In genomic region chr1:62392863-62393262, GRCm38 (mm10) we compare ENCODE assay signal across 25 mouse cellular contexts.
DNase-seq lines count a peak whose midpoint lies in the region; ATAC-seq lines count a peak whose summit lies in the region.
"Had no signal": no experiment of that assay in that cellular context is flagged by ENCODE, and none has a peak within 500 bp of the region (broad histone marks: within the 10 kb centered on the region; RNA-seq: fewer than 3 reads in every experiment).

No protein-coding gene starts in this region.

- no peak overlapping the region for H3K9ac ChIP-seq in embryonic facial prominence, embryonic 15.5 days
- no peak overlapping the region for H3K9ac ChIP-seq in kidney, embryonic 16.5 days (replicated peaks; ENCODE audit: low read length)
- H3K9ac ChIP-seq: forebrain, embryonic 12.5 days; heart, embryonic 15.5 days; hindbrain, embryonic 15.5 days; limb, embryonic 15.5 days; liver, embryonic 14.5 days; lung, embryonic 14.5 days had no signal

- no peak overlapping the region for H3K4me3 ChIP-seq in embryonic facial prominence, embryonic 15.5 days (replicated peaks)
- H3K4me3 ChIP-seq in kidney, embryonic 16.5 days (ENCODE audit: low read length): no peak overlapping the region
- H3K4me3 ChIP-seq: forebrain, embryonic 12.5 days; heart, embryonic 15.5 days; hindbrain, embryonic 15.5 days; layer of hippocampus, adult 2 months; limb, embryonic 15.5 days had no signal

- H3K4me1 ChIP-seq in embryonic facial prominence, embryonic 15.5 days: peaks cover 12% of the 10 kb centered on the region
- no peaks in the 10 kb centered on the region for H3K4me1 ChIP-seq in kidney, embryonic 16.5 days (ENCODE audit: insufficient read depth, low read length)
- H3K4me1 ChIP-seq: heart, embryonic 15.5 days; hindbrain, embryonic 15.5 days had no signal

- peak; percentile 28 for DNase-seq in R1 (ENCODE audit: low read depth, low spot score)
- DNase-seq in layer of hippocampus, postnatal 14 days (ENCODE audit: low spot score in 2 of 2): no peak
- no peak for DNase-seq in right cerebral cortex, adult 18-20 months
- DNase-seq: adrenal gland, adult 8-10 months; cerebellum, adult 11-12 months; cerebellum, postnatal 10 days; gastrocnemius, postnatal 36 days; heart, postnatal 36 days; kidney, adult 2 months; kidney, postnatal 25 days; lung, embryonic 14.5 days; lung, postnatal 36 days; thymus, adult 2 months had no signal

- H3K27ac ChIP-seq in embryonic facial prominence, embryonic 15.5 days (replicated peaks): 0 out of 2 replicates have a peak overlapping the region, but pooled peaks have one; percentile 8
- H3K27ac ChIP-seq in kidney, embryonic 16.5 days (ENCODE audit: low read length): no peak overlapping the region
- H3K27ac ChIP-seq: forebrain, embryonic 12.5 days; heart, embryonic 15.5 days; hindbrain, embryonic 15.5 days; layer of hippocampus, adult 2 months; limb, embryonic 15.5 days; liver, embryonic 14.5 days; stomach, postnatal 0 days had no signal

- no peaks in the 10 kb centered on the region for H3K27me3 ChIP-seq in embryonic facial prominence, embryonic 15.5 days
- no peaks in the 10 kb centered on the region for H3K27me3 ChIP-seq in kidney, embryonic 16.5 days (ENCODE audit: insufficient read depth, low read length)
- H3K27me3 ChIP-seq: forebrain, embryonic 12.5 days; heart, embryonic 15.5 days; hindbrain, embryonic 15.5 days; limb, embryonic 15.5 days had no signal

- H3K36me3 ChIP-seq in embryonic facial prominence, embryonic 15.5 days: no peaks in the 10 kb centered on the region
- H3K36me3 ChIP-seq in kidney, embryonic 16.5 days (ENCODE audit: insufficient read depth, low read length): no peaks in the 10 kb centered on the region
- H3K36me3 ChIP-seq: forebrain, embryonic 12.5 days; heart, embryonic 15.5 days; hindbrain, embryonic 15.5 days; limb, embryonic 15.5 days had no signal

- peak; percentile 58; the same call in 1 of the 2 replicates for ATAC-seq in common myeloid progenitor, adult 5-6 weeks (replicated peaks; ENCODE audit: low read depth, poor library complexity, severe bottlenecking)
- no peak for ATAC-seq in embryonic facial prominence, embryonic 15.5 days (ENCODE audit: insufficient number of reproducible peaks, low FRiP score, low TSS enrichment, low read depth)
- ATAC-seq in megakaryocyte progenitor cell, adult 5-6 weeks (replicated peaks; ENCODE audit: poor library complexity): peak; percentile 34
- ATAC-seq in kidney, embryonic 16.5 days (ENCODE audit: low FRiP score, low TSS enrichment): no peak
- ATAC-seq: midbrain, embryonic 16.5 days had no signal

- WGBS in embryonic facial prominence, embryonic 15.5 days: 25% methylated on average over 4 of the region's 4 CpGs
- WGBS in kidney, embryonic 16.5 days: 44% methylated on average over 4 of the region's 4 CpGs

- H3K4me2 ChIP-seq in embryonic facial prominence, embryonic 15.5 days (replicated peaks): no peak overlapping the region
- H3K4me2 ChIP-seq in kidney, embryonic 16.5 days (replicated peaks; ENCODE audit: low read depth, low read length): no peak overlapping the region
- H3K4me2 ChIP-seq: forebrain, embryonic 12.5 days; heart, embryonic 15.5 days; hindbrain, embryonic 15.5 days; limb, embryonic 15.5 days; lung, embryonic 14.5 days had no signal

- H3K9me3 ChIP-seq in embryonic facial prominence, embryonic 15.5 days (replicated peaks): no peaks in the 10 kb centered on the region
- no peaks in the 10 kb centered on the region for H3K9me3 ChIP-seq in kidney, embryonic 16.5 days (ENCODE audit: low read length)
- H3K9me3 ChIP-seq: forebrain, embryonic 12.5 days; heart, embryonic 15.5 days; hindbrain, embryonic 15.5 days; limb, embryonic 15.5 days had no signal

Comparison
In these comparisons a context has a peak if more than half of its experiments do, and no peak if none do; other contexts are left out.
1. ATAC-seq: peak in common myeloid progenitor, adult 5-6 weeks (single experiment) and megakaryocyte progenitor cell, adult 5-6 weeks (single experiment); none in embryonic facial prominence, embryonic 15.5 days (single experiment) and kidney, embryonic 16.5 days (single experiment).